ENCODE assay signal across 8 mouse cellular contexts in genomic region chr11:79660361-79661205, GRCm38 (mm10).
DNase-seq lines count a peak whose midpoint lies in the region; ATAC-seq and TF ChIP-seq lines count a peak whose summit lies in the region.

No protein-coding gene starts in this region.

- H3K9ac ChIP-seq in midbrain, postnatal 0 days (replicated peaks; ENCODE audit: low read length, poor library complexity, severe bottlenecking) = peak overlapping the region; percentile 59

- peak overlapping the region; percentile 84 for H3K4me2 ChIP-seq in midbrain, postnatal 0 days (ENCODE audit: low read depth, low read length, poor library complexity, severe bottlenecking)

- peaks cover 45% of the 10 kb centered on the region for H3K27me3 ChIP-seq in erythroblast, embryonic 14.5 days (ENCODE audit: control insufficient read depth)
- no peaks in the 10 kb centered on the region for H3K27me3 ChIP-seq in midbrain, postnatal 0 days (ENCODE audit: insufficient read depth, low read length)

- DNase-seq in kidney, adult 8-10 months = peak; percentile 93 to 95
- DNase-seq in liver = peak; percentile 87
- DNase-seq in midbrain, postnatal 0 days (ENCODE audit: low spot score) = peak; percentile 81
- DNase-seq in spleen, postnatal 14 days (ENCODE audit: low spot score in 2 of 2) = peak; percentile 30 to 41

- no peak for TF ChIP-seq CTCF in midbrain, postnatal 0 days (IDR thresholded peaks at IDR 0.05)

- H3K27ac ChIP-seq in midbrain, postnatal 0 days (ENCODE audit: low read depth, low read length) = peak overlapping the region; percentile 13; the same call in 1 of the 2 replicates

- peaks cover 10% of the 10 kb centered on the region for H3K4me1 ChIP-seq in erythroblast, embryonic 14.5 days (ENCODE audit: control insufficient read depth)
- peaks cover 3% of the 10 kb centered on the region; the same call in 1 of the 2 replicates for H3K4me1 ChIP-seq in midbrain, postnatal 0 days (ENCODE audit: insufficient read depth, low read length)

- no peaks in the 10 kb centered on the region for H3K36me3 ChIP-seq in erythroblast, embryonic 14.5 days (ENCODE audit: control insufficient read depth)
- no peaks in the 10 kb centered on the region for H3K36me3 ChIP-seq in midbrain, postnatal 0 days (ENCODE audit: insufficient read depth, low read length)

- H3K4me3 ChIP-seq in erythroblast, embryonic 14.5 days (replicated peaks) = peak overlapping the region; percentile 54
- peak overlapping the region; percentile 59 for H3K4me3 ChIP-seq in midbrain, postnatal 0 days (ENCODE audit: low read depth, low read length)

- no peak for ATAC-seq in erythroblast, adult 5-6 weeks (replicated peaks; ENCODE audit: low FRiP score, poor library complexity, severe bottlenecking)
- ATAC-seq in common myeloid progenitor, adult 5-6 weeks (replicated peaks; ENCODE audit: low read depth, poor library complexity, severe bottlenecking) = 0 out of 2 replicates have a peak, but pooled peaks have one; percentile 12
- peak; percentile 41 for ATAC-seq in granulocyte monocyte progenitor cell, adult 5-6 weeks (replicated peaks; ENCODE audit: poor library complexity, severe bottlenecking)
- peak; percentile 82 for ATAC-seq in midbrain, postnatal 0 days (ENCODE audit: low FRiP score)

- under 1% methylated on average over 54 of the region's 69 CpGs for WGBS in midbrain, postnatal 0 days

- no peaks in the 10 kb centered on the region for H3K9me3 ChIP-seq in erythroblast, embryonic 14.5 days (ENCODE audit: control insufficient read depth, low read length)
- H3K9me3 ChIP-seq in midbrain, postnatal 0 days (ENCODE audit: low read length) = no peaks in the 10 kb centered on the region

Comparison
In these comparisons a context has a peak if more than half of its experiments do, and no peak if none do; other contexts are left out.
1. DNase-seq: peak in every context shown above with its lines; median percentile 94 in kidney, adult 8-10 months; 87 in liver; 81 in midbrain, postnatal 0 days; 36 in spleen, postnatal 14 days.